Mouse (Mus musculus) monocyte, adult 2 months (primary cell): ENCODE measurements around the gene Micu1.

Experiments used
- DNase-seq, 2 experiments: peaks; one replicate each; pipeline ENCODE4 v3.0.0; 2022; ENCODE audit warnings: low spot score in 2 of 2, low read depth in 1 of 2

Gene Micu1

DNA sequence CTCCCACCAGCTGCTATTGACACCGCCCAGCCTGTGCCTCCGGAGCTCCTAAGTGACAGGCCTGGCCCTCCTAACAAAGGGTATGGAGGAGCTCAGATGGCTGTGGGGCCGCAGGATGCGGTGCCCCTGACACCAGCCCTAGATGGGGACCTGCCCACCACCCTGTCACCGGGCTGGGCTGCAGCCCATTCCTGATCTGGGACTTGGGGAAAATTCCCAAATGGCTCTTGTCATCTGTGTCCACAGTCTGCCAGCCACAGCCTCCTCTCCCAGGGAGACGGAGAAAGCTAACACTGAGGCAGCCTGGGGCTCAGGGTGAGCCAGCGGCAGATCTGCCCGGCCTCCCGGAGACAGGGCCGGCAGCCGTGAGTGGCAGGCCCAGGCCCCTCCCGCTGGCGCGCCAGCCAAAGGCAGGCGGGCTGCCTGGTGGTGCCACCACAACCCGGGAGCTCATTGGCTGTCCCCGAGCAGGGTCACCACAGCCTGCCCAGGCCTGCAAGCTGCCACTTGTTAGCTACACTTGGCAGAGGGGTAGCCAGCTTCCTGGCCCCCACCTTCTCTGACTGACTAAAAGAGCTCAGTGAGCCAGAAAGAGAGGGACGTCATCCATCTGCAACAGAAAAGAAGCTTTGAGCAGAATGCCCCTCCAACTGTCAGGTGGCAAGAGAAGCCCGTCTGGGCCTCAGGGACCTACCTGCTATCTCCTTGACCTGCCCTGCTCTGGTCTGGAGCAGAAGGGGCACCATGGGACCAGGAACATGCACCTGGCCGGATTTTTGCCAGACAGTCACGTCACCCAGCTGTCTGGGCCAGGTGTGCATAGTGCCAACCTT lies 197.3 kb downstream of the Micu1 start:
- DNase-seq = peak; percentile 62 to 77

- no peak for DNase-seq
Observed at GRCm38 (mm10) chr10:59900174-59900435, 197.8 kb downstream of the Micu1 start.

DNA sequence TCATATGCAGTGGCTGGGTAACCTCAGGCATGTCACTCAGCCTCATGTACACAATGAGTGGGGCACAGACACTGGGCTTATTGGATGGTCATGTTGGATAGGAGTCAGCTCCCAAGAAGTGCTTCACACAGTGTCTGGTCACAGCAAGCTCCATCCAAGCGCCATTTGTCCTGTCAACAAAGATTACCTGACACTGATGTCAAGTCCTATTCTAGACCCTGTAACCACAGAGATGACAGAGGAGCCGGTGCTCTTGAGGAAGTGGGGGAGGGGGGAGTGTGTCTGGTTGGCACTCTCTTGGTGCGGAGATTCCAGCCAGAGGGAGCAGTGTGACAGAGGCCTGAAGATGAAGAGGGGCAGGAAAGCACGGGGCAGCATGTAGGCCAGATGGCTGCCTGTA lies 198.7 kb downstream of the Micu1 start:
- DNase-seq = no peak

DNA sequence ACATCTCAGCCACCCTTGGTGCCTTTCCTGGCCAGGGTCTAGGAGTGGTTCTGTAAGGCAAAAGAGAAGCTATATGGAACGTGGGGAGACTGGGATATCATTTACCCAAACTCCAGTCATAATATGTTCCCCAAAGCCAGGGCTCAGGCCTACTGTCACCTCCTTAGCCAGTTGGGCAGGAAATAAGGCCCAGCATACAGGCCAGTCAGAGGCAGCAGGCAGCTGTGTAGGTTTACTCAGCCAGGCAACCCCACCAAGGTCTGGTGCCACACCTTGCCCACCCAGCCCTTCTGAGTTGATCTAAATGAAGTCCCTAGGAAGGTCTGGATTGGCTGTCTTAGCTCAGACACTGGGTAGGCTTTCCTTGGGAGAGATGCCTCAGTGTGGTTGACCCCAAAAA lies 199.2 kb downstream of the Micu1 start:
- no peak for DNase-seq

- DNase-seq = no peak
Observed at GRCm38 (mm10) chr10:59901986-59902605, 199.8 kb downstream of the Micu1 start.

GRCm38 (mm10) chr10:59902606-59902990 lies 200.3 kb downstream of the Micu1 start:
- no peak for DNase-seq

GRCm38 (mm10) chr10:59903170-59903569 lies 200.9 kb downstream of the Micu1 start:
- DNase-seq = no peak

DNA sequence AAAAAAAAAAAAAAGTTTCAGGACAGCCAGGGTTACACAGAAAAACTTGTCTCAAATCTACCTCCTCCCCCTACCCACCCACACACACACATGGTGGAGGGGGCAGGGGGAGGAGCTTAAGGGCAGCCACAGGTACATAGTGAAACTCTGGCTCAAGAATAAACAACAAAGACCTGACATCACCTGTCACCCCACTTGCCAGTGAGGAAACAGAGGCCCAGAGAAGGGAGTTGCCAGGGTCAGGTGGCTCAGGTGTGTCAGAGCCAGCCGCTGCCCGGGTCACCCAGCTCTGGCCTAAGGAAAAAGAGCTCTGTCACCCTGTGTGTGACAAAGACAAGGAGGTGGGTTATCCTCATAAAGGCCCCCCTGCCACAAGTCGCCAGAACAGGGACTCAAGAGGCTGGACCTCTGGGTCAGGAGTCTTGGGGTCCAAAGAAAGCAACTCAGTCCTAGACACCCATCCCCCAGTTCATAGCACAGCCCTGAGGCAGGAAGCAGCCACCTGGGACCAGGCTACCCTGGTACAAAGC lies 204.9 kb downstream of the Micu1 start:
- DNase-seq = no peak

GRCm38 (mm10) chr10:59907695-59908299 lies 205.5 kb downstream of the Micu1 start:
- DNase-seq = no peak

DNA sequence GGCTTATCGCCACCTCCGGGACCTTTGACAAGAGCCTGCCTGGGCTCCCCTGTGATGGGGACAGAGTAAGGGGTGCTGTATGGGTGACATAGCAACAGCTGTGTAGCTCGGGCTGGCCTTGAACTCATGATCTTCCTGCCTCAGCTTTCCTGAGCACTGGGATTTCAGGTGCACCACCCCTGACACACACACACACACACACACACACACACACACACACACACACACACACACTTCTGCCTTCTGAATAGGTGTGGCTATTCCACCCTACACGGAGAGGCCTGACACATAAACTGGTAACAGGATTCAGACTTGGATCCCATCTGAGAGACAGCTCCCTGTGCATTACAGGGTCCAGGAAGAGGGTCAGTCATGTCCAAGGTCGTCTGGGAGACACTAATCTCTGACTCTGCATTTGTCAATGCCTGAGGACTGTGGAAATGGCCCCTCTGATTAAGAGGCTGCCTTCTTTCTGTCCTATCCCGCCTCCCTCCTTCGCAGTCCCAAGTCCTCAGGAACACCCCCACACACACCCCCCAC lies 206.6 kb downstream of the Micu1 start:
- DNase-seq = no peak

DNA sequence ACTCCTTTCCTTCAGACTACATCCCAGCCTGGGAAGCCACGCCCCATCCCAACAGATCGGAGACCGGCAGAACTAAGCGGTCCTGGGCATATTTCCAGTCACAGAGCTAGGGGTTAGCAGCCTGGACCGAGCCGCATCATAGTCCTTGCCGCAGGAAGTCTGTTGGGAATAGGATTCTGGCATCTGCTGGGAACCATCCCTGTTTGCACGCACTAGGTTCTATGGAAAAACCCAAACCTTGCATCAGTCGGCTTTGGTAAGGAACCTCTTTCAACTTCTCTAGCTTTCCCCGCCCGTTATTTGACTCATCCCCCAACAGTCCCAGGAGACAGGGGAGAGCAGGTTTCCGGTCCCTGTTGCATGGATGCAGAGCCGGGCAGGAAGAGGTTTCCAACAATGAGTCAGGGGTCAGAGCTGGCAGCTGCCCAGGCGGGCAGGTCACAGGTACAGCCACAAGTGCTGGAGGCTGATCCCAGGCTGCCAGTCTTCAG lies 207.1 kb downstream of the Micu1 start:
- DNase-seq = no peak

DNA sequence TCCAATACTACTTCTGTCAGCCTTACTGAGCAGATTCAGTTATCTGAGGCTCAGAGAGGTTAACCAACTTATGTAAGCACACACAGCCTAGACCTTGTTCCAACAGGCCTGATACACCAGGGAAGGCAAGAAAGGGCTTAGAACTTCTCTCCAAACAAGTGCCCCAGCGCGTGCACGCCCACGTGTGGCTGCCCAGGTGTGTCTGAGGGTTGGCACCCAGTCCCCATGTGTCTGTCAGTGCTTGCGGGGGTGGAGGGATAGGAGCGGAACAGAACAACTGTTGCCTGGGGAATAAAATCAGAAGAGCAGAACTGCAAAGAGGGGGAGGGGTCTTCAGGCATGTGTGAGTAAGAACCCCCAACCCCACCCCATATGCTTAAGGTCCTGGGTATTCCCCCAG lies 208.8 kb downstream of the Micu1 start:
- DNase-seq = no peak

- no peak for DNase-seq
Observed at GRCm38 (mm10) chr10:59911561-59912198, 209.4 kb downstream of the Micu1 start.
